Mouse (Mus musculus) ES-Bruce4 (cell line): ENCODE measurements around the gene Ntn5. TPM values are rescaled to one million over a fixed set of nuclear protein-coding genes. Genes with fewer than 3 reads are reported as not detected.

Source experiments
- H3K27ac ChIP-seq: 2 replicates; pipeline ENCODE4 v1.5.1; 2012; ENCODE audit warnings: low read length, inconsistent platforms; ENCODE audit not compliant: insufficient read depth
- H3K27me3 ChIP-seq: 2 replicates; pipeline ENCODE4 v1.6.1; 2012; ENCODE audit warnings: mild to moderate bottlenecking, low read length, inconsistent platforms; ENCODE audit not compliant: control insufficient read depth, poor library complexity, insufficient read depth, severe bottlenecking
- H3K36me3 ChIP-seq: 2 replicates; pipeline ENCODE4 v1.6.1; 2012; ENCODE audit warnings: inconsistent platforms, mild to moderate bottlenecking, low read length, moderate library complexity; ENCODE audit not compliant: control insufficient read depth, poor library complexity, insufficient read depth, severe bottlenecking
- H3K4me1 ChIP-seq: one replicate; pipeline ENCODE4 v1.8.1; 2011; ENCODE audit warnings: low read length; ENCODE audit not compliant: control insufficient read depth, insufficient read depth
- H3K4me3 ChIP-seq: 2 replicates; pipeline ENCODE4 v1.5.1; 2011; ENCODE audit warnings: low read depth, mild to moderate bottlenecking, low read length
- H3K9ac ChIP-seq: 2 replicates; pipeline ENCODE4 v1.6.1; 2012; ENCODE audit warnings: low read depth, mild to moderate bottlenecking, inconsistent platforms; ENCODE audit not compliant: poor library complexity, severe bottlenecking
- H3K9me3 ChIP-seq: replicated peaks from 2 replicates; pipeline ENCODE4 v1.6.1; 2012; ENCODE audit warnings: mild to moderate bottlenecking, low read length, inconsistent platforms; ENCODE audit not compliant: control insufficient read depth, poor library complexity, insufficient read depth, severe bottlenecking
- CTCF ChIP-seq: IDR thresholded peaks from one replicate; pipeline ENCODE4 v1.8.1; 2011; ENCODE audit warnings: low read depth, low read length
- EP300 ChIP-seq: IDR thresholded peaks from 2 replicates; pipeline ENCODE4 v1.6.1; 2011; ENCODE audit warnings: low read depth, low read length; ENCODE audit not compliant: insufficient read depth
- POLR2A ChIP-seq: IDR thresholded peaks from one replicate; pipeline ENCODE4 v1.8.1; 2011; ENCODE audit warnings: low read length; ENCODE audit not compliant: insufficient read depth
- polyA plus RNA-seq: library from polyadenylated mRNA; stranded (reverse); fragments of >200 nt; gene quantifications from 2 replicates; pipeline ENCODE4 v1.2.4, GENCODE M21; 2011; ENCODE audit warnings: low read depth; ENCODE audit not compliant: missing spikeins, insufficient read depth, insufficient read length

Gene Ntn5
- polyA plus RNA-seq, 1 experiment: 0.51 TPM

- Histone ChIP-seq H3K27ac (no peak overlapping the region), H3K4me3 (peak overlapping the region; percentile 50), H3K27me3 (peaks cover 3% of the 10 kb centered on the region; the same call in 1 of the 2 replicates), H3K36me3 (no peaks in the 10 kb centered on the region), H3K4me1 (no peaks in the 10 kb centered on the region), H3K9ac (peak overlapping the region; percentile 42), H3K9me3 (no peaks in the 10 kb centered on the region)
- no peak for TF ChIP-seq EP300
- TF ChIP-seq CTCF: no peak
- TF ChIP-seq POLR2A: no peak
These were observed 17.2 kb downstream of the Ntn5 start for GRCm38 (mm10) chr7:45701072-45701471.

GRCm38 (mm10) chr7:45701607-45702006 lies 17.8 kb downstream of the Ntn5 start:
- TF ChIP-seq EP300 (no peak), POLR2A (no peak), CTCF (no peak)
- Histone ChIP-seq H3K4me3 (no peak overlapping the region), H3K4me1 (no peaks in the 10 kb centered on the region), H3K27me3 (peaks cover 3% of the 10 kb centered on the region; the same call in 1 of the 2 replicates), H3K9ac (peak overlapping the region; percentile 42; the same call in 1 of the 2 replicates), H3K9me3 (no peaks in the 10 kb centered on the region), H3K27ac (no peak overlapping the region), H3K36me3 (no peaks in the 10 kb centered on the region)

- H3K9me3 ChIP-seq: no peaks in the 10 kb centered on the region
- no peak overlapping the region for H3K27ac ChIP-seq
- TF ChIP-seq CTCF (no peak), POLR2A (no peak), EP300 (no peak)
- H3K4me3 ChIP-seq: no peak overlapping the region
- H3K27me3 ChIP-seq: peaks cover 3% of the 10 kb centered on the region; the same call in 1 of the 2 replicates
- H3K4me1 ChIP-seq: no peaks in the 10 kb centered on the region
- H3K9ac ChIP-seq: no peak overlapping the region
- H3K36me3 ChIP-seq: no peaks in the 10 kb centered on the region
These were observed 18.5 kb downstream of the Ntn5 start for GRCm38 (mm10) chr7:45702316-45702715.

GRCm38 (mm10) chr7:45702809-45703520 lies 19.1 kb downstream of the Ntn5 start:
- H3K9ac ChIP-seq: no peak overlapping the region
- no peak for TF ChIP-seq POLR2A
- no peak for TF ChIP-seq CTCF
- TF ChIP-seq EP300: no peak
- no peak overlapping the region for H3K4me3 ChIP-seq
- H3K4me1 ChIP-seq: peaks cover under 1% of the 10 kb centered on the region
- H3K36me3 ChIP-seq: no peaks in the 10 kb centered on the region
- H3K27me3 ChIP-seq: peaks cover 3% of the 10 kb centered on the region; the same call in 1 of the 2 replicates
- H3K27ac ChIP-seq: no peak overlapping the region
- no peaks in the 10 kb centered on the region for H3K9me3 ChIP-seq

GRCm38 (mm10) chr7:45703521-45704033 lies 19.8 kb downstream of the Ntn5 start:
- Histone ChIP-seq H3K27ac (no peak overlapping the region), H3K27me3 (peaks cover 3% of the 10 kb centered on the region; the same call in 1 of the 2 replicates), H3K9me3 (no peaks in the 10 kb centered on the region), H3K9ac (peak overlapping the region; percentile 32; the same call in 1 of the 2 replicates), H3K36me3 (no peaks in the 10 kb centered on the region), H3K4me3 (peak overlapping the region; percentile 28), H3K4me1 (peaks cover 6% of the 10 kb centered on the region)
- TF ChIP-seq CTCF (no peak), EP300 (no peak), POLR2A (no peak)

GRCm38 (mm10) chr7:45704046-45704559 lies 20.3 kb downstream of the Ntn5 start:
- Histone ChIP-seq H3K27me3 (peaks cover 3% of the 10 kb centered on the region; the same call in 1 of the 2 replicates), H3K9me3 (no peaks in the 10 kb centered on the region), H3K36me3 (no peaks in the 10 kb centered on the region), H3K4me1 (peaks cover 7% of the 10 kb centered on the region), H3K27ac (no peak overlapping the region), H3K4me3 (peak overlapping the region; percentile 66), H3K9ac (peak overlapping the region; percentile 32)
- peak; percentile 32 for TF ChIP-seq POLR2A
- no peak for TF ChIP-seq EP300
